Mouse (Mus musculus): Measurements from ENCODE around the gene Ccdc8.
A peak's percentile ranks its signal among the peaks of the same experiment; 100 is the strongest.
"Not testable (repeated sequence)": the region's sequence is repeated elsewhere in the genome, so short reads cannot be mapped to it uniquely, and the experiment has no call there.

Gene Ccdc8

DNA sequence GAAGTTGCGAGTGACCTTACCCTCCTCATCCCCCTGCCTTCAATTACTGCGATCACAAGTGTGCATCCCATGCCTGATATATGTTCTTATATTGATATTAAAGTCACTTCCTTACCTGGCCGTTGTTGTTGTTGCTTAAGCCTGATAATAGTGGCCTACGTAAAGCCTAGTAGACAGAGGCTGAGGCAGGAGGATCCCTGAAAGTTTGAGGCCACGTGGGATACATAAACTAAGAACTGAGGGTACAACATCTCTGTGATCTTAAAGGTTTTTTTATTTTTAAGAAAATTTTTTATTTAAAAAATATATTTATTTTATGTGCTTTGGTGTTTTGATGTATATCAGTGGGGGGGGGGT, at the start of gene Ccdc8:
Gene Ccdc8 (plus strand): TSS at position 258 of the 357 bp plus-strand sequence.
- no peak for DNase-seq (ENCODE audit: low spot score)

DNA sequence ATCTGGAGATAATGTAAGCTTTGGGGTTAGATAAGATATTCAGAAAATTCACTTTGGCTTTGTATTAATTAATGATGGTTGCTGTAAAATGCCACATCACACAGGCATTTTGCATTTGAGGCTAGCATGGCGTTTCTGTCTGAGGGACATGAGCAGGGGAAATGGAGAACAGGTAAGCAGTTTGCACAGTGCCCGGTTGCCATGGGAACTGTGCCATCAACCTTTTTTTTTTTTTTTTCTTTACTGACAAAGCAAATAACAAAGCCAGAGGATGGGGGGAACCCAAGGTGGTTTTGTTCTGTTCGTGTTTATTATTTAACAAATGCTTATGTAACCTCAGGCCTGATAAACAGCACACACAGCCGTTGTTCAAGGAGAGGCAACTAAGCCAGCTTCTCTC, 49.6 kb upstream of the Ccdc8 start:
- DNase-seq (ENCODE audit: low spot score): no peak

DNA sequence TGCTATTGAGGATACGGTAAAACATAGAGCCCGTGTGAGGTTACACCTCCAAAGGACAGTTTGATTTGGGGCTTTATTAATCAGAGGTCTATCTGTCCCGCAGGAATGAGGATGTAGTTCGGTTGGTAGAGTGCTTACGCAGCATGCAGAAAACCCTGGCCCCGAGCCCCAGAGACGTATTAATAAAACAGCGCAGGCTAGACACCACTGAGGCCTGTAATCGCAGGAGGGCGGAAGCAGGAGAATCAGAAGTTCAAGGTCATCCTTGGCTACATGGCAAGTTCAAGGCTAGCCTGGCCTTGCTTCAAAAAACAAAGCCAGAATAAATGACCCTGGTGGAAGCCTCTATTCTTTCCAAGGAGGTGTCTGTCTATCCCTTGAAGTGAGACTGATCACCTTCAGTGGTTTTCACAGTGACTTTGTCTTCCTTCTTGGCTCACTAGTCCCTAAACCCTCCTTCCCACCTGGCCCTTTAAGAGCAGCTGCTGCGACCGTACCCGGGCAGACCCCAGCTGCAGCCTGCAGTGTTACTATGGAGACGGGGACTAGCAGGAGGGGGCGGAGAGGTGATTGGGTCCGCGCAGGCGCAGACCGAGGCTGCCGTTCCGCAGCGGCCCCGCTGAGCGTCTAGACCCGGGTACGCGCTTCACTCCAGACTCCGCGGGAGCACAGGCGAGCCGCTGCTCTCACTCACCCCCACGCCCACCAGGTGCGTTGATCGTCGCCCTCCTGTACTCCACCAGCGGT, 48.3 kb upstream of the Ccdc8 start, which contains the start of gene Pnmal2:
Gene Pnmal2 (plus strand): TSS at position 622 of the 747 bp plus-strand sequence.
- no peak for DNase-seq (ENCODE audit: low spot score)

DNA sequence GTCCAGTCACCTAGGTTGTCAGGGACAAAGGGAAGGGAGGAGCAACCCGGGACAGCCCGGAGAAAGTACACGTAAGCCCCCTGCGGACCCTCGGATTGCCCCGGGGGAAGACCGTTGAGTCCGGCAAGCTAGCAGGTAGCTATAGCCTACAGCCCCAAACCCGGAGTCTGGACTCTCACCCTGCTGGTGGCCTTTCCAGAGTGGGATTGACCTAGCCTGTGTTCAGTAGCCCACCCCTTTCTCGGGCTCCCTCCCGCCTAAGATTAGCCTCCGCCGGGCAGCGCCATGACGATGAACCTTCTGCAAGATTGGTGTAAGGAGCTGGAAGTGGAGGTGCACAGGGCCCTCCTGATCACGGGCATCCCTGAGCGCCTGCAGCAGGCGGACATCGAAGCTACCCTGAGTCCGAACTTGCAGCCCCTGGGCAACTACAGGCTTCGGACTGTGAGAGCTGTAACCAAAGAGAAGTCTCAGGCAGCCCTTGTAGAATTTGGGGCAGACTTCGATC, 47.6 kb upstream of the Ccdc8 start:
- DNase-seq (ENCODE audit: low spot score): no peak

DNA sequence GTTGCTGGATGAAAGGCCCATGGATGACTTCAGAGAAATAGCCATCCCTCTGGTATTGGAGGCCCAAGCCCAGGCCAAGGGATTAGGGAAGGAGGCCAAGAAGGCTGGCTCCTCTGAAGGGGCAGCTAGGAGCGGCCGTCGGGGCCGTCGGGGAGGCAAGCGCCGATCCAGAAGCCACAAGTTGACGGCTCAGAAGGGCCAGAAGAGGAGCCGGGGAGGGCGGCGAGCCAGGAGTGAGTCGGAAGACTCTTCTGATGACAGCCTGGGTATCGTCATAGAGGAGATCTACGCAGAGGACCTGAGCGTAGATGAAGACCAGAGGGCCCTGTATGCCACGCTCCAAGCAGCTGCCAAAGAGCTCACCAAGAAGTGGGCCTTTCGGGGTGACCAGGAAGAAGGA, 47.1 kb upstream of the Ccdc8 start:
- no peak for DNase-seq (ENCODE audit: low spot score)

DNA sequence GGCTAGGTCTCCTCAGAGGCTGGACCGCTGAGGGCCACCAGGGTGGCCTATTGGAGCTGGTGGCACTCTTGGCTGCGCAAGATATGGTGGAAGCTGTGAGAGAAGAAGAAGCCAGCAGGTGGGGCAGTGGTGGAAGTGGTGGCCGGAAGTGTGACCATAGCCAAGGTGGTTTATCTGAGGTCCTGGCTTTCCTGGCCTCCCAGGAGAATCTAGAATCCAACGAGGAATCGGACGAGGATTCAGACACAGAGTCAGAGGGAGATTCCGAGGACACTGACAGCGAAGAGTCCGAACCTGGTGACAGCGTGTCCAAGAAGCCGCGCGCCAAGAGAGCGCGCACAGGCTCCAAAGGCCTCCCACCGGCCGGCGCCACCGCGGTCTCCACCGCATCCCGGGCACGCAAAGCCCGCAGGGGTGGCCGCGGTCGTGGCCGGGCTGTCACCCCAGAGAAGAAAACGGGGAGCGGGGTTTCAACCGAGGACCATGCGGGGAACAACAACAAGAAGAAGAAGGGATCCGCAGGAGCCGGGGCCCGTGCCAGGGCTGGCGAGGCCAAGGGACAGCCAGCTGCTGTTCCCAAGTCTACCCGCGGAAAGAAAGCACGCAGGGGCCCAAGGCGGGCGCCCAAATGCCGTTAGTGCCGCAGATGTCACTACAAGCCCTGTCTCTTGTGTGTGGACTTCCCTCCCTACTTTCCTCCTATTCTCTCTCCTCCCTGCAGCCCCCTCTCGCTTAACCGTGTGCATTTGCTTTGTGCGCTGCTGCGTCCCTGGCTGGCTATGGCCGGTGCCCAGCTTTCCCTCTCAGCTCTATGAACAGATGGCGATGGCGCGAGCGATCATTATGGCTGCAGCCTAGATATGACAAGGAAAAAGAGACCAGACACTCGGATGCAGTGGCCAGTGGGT, 45.8 kb upstream of the Ccdc8 start:
- no peak for DNase-seq (ENCODE audit: low spot score)

DNA sequence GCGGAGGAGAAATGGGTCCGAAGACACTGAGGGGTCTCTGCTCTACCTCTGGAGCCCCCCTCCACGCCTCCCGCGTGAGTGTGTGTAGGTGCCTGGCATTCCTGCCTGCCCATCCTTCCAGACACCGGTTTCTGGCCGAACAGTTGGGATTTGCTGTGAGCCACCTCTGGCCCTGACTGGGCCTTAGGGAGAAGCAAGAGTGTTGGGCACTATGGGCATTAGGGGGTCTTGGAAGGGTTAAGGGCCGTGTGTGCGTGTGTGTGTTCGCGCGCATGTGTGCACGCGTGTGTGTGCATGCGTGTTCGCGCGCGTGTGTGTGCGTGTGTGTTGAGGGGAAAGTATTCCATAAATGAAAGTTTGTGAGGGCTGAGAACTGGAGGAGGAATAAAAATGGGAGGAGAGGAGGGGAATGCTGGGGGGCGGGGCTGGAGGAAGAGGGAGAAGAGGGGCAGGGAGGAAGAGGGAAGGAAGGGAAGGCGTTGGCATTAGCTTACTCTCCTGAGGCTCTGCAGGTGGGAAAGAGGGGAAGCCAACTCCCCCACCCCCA, 45.1 kb upstream of the Ccdc8 start:
- no peak for DNase-seq (ENCODE audit: low spot score)

DNA sequence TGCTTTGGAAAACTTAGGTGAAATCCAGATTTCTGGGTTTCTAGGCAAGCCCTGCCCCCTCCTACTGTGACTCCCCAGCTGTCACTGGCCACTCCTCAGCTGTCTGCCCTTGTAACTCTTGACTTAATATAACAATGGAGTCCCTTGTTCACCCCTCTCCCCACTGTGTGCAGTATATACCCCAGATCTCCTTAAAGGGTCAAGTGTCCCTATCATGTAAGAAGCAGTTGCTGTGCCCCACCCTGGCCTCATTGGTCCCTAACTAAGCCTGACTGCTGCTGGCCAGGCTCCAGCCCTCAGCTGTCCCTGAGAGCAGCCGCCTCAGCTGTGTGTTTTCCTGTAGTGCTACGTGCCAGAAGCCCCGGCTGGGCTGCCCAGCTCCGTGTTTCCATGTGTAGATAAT, 44.5 kb upstream of the Ccdc8 start:
- no peak for DNase-seq (ENCODE audit: low spot score)

DNA sequence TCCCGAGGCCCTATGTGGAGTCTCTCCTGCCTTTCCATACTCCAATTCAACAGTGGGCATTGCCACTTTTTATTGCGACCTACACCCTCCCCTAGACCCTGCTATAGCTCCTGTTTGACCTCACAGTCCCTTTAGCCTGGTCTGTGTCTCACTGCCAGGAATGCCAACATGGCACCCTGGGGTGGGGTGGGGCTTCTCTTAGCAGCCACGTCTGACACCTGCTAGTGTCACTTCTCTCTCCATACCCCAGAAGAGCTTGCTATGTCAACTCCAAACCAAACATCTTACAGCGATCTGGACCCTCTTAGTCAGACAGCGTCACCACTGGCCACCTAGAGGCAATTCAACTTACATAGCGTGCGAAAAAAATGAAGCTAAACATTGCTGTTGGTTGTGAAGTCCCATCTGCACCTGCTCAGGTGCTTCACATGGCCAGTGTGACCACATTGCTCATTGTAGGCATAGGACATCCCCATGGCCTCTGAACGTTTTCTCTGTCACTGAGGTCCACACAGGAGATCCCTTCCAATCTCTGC, 43.5 kb upstream of the Ccdc8 start:
- DNase-seq (ENCODE audit: low spot score): no peak

DNA sequence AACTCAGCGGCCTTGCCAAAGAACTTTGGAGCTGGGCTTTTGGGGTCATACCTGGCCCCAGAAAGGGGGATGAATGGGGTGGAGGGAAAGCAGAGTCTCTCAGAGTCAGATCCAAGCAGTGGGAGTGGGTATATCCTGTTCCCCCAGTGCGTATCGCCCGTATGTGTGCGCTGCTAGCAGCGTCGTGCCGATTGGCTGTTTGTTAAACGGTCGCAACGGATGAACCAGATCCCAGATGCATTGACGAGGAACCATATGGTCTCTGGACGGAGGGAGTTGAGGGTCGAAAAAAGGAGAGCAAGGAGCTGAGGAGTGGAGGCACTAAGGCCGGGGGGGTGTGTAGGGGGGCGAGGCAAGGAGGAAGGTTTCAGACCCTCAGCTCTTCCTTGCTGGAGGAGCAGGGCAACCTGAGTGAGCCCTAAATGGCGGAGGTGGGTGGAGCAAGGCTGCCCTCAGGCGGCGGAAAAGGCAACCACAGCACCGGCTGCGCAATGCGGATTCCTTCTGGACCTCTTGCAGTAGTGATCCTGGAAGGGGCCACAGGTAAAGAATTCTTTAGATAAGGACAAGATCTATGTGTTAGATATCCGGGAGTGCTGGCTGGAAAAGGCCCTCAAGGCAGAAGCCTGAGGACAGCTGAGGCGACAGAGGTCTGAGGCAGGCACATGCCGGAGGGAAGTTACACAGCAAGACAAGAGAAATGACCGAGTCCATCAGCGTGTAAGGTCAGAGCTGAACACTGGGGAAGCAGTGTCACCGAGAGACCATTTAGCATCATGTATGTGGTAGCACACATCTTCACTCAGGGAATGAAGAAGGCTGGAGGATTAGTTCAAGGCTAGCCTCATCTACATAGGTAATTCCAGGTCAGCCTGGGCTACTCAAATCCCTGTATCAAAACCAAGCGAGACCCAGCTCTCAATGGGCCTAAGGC, 42.3 kb upstream of the Ccdc8 start:
- peak; percentile 21 for DNase-seq (ENCODE audit: low spot score)

DNA sequence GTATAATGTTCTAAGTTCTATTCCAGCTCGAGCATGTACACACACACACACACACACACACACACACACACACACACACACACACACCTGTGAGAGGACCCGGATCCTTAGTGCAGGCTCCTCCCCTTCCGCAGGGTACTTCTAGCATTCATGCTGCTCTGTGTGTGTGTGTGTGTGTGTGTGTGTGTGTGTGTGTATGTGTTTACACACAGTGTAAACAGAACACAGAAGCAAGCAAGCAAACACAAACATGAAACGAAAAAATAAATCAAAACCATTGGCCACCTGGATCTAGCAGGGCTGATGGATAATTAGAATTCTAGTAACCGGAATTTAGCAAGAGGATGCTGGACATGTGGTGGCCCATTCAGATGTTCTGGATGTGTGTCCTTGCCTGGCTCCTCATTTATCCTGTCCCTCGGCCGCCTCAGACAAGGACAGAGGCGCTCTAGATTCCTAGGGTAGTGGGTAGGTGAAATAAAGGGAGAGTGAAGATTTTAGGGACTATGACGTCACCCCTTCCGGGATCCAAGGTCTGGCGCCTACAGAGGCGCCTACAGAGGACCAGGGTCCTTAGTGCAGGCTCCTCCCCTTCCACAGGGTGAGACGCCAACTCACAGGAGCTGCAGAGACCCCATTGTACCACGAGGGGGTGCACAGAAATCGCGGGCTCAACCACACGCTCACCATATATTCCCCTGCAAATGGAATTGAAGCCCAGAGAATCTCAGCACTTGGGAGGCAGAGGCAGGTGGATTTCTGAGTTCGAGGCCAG, 41.5 kb upstream of the Ccdc8 start:
- DNase-seq (ENCODE audit: low spot score): peak; percentile 44

DNA sequence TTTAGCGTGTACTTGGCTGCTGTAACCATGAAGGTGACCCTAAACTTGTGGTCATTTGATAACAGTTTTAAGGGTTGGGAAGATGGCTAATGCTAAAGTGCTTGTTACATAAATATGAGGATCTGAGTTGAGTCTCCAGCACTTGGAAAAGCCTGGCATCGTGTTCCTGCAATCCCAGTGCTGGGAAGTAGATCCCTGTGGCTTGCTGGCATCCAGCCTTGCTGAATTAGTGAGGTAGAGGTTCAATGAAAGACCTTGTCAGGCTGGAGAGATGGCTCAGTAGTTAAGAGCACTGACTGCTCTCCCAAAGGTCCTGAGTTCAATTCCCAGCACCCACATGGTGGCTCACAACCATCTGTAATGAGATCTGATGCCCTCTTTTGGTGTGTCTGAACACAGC, 38.7 kb upstream of the Ccdc8 start:
- not testable (repeated sequence) for DNase-seq (ENCODE audit: low spot score)

DNA sequence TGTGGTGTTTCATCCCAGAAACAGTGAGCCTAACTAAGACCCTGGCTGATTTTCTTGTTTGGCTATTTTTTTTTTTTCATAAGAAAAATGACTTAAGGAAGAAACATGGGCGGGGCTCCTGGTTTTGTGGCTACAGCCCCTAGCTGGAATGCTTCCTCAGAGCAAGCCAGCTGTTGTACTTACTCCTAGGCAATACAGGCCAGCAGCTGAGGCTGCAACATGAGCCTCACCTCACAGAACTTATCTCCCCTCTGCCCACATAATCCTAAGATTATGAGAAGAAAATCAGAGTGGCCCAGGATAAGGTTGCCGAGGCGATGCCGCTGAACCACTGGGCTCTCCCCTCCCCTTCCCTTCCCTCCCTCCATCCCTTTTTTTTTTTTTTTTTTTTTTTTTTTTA, 36.8 kb upstream of the Ccdc8 start:
- DNase-seq (ENCODE audit: low spot score): no peak

DNA sequence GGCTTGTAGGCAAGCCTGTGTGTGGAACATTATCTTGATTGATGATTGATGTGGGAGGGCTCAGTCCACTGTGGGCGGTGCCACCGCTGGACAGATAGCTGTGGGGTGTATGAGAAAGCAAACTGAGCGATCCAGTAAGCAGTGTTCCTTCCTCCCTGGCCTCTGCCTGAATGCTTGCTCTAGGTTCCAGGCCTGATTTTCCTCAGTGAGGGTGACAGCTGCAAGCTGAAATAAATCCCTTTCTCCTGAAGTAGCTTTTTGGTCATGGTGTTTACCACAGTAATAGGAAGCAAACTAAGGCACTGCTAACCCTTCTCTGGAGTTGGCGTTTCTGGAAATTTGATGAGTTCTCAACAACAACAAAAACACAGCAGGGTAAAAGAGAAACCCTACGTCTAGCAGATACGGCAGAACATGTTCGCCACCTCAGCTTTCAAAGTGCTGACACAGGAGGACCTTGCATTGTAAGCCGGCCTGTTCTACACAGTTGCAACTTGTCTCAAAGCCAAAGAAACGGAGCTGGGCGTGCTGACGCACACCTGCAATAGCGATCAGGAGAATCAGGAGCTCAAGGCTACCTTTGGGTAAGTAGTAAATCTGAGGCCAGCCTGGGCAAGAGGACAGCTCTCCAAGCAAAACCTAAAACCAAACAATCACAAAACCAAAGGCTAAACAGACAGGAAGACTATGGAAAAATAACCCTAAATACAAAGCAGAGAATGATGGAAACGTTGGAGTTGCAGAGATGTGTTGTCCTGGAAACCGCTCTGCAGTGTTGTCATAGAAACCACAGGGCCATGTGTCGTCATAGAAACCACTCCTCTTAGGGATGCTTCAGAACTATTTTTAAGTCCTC, 35.9 kb upstream of the Ccdc8 start:
- DNase-seq (ENCODE audit: low spot score): no peak

DNA sequence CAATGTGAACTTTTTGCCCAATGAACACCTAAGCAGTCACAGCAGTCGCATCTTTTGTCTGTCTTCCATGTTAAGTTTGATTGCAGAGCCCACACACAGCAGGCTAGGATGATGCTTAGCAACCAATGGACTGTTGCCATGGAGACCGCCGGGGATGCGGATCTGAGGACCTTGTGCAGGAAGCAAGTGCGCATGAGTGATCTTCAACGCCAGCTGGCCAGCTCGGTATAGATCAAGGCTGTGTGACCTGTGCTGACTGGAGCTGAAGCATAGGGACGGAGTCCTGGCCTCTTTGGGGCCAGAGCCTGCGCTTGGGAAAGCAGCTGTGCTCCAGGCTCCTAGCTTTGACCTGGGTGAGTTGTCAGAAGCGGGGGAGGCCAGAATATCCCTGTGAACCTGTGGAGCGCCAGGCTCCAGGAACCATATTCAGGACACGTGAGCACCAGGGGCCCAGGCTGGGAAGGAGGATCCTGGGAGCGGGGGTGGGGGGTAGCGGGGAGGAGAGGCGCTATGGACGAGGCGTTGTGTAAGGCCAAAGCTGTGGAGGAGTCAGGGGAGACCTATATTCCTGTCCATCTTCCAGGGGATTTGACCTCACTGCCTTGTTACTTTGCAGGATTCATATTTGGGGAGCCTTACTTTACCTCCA, 32.8 kb upstream of the Ccdc8 start, which contains the start of gene Pnmal1:
Gene Pnmal1 (plus strand): TSS at position 141 of the 649 bp plus-strand sequence.
- no peak for DNase-seq (ENCODE audit: low spot score)

DNA sequence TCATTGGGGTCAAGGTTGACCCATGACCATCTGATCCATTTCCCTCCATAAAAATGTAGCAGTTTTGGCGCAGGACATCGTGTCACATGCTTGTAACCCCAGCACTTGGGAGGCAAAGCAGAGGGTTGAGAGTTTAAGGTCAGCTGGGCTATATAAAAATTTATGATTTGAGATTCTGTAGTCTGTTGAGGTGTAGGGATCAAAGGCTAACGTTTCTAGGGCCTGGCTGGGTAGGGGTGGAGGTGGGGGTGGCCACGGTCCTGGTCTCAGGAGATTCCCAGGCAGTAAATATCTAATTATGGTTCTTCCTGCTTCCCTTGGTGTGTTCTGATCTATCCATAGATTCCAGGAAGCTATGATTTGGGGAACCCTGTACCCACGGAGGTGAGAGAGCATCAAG, 30.8 kb upstream of the Ccdc8 start:
- no peak for DNase-seq (ENCODE audit: low spot score)

DNA sequence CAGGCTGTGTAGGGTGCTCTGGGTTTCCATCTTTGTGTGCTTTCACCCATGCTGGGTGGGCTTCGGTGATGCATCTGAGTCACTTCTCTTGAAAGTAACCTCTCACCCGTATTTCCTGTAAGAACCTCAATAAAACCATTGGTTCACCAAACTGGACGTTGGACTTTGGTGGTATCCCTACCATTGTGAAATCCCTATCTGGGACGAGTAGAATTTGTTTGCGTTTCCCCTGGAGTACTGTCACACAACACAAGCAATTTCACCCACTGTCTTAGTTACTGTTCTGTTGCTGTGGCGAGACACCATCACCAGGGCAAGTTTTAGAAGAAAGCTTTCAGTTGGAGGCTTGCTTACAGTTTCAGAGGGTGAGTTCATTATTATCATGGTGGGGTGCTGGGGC, 24.1 kb upstream of the Ccdc8 start:
- DNase-seq (ENCODE audit: low spot score): no peak

DNA sequence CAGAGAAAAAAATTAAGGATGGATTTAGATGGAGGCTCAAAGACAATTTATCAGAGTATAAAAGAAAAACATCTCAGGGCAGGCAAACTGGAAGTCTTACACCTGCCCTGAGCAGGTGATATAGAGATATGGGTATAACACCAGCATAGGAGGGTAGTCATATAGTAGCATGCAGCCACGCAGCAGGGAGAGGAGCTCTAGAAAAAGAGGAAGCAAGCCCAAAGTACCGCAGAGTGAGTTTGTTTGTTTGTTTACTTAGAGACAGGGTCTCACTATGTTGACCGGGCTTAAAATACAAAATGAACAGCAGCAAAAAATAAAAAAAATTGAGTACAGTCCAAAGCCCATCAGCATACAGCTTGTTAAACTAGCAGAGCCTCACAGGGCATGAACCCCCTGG, 21.3 kb upstream of the Ccdc8 start:
- no peak for DNase-seq (ENCODE audit: low spot score)

DNA sequence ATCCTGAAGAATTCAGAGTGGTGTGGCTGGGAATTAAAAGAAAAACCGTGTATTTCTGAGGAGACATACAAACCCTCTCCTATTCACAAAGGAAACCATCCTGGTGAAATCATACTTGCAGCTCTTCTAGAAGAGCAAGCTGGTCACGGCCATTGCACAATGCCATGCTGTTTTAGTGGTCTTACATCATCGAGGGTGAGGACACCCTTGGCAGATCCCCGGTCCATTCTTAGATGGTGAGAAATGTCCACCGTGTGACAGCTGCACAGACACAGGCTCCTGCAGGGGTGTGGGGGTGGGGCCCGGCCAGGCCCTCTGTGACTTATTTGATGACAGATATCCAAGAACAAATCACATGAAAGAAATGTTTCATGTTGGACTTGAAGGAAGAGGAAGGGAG, 18.5 kb upstream of the Ccdc8 start:
- peak; percentile 48 for DNase-seq (ENCODE audit: low spot score)
